Mouse (Mus musculus) CH12.LX (cell line): ENCODE measurements around the gene Csad. TPM values are rescaled to one million over a fixed set of nuclear protein-coding genes. Genes with fewer than 3 reads are reported as not detected.

Source experiments
- DNase-seq: peaks from one replicate; pipeline ENCODE4 v3.0.0-alpha.2; 2013; ENCODE audit errors: extremely low read depth
- H3K27ac ChIP-seq: 2 replicates; pipeline ENCODE4 v1.5.1; 2012; ENCODE audit warnings: low read depth, mild to moderate bottlenecking, control low read depth, moderate library complexity; ENCODE audit not compliant: insufficient read depth
- H3K27me3 ChIP-seq: replicated peaks from 2 replicates; pipeline ENCODE3; 2012; ENCODE audit warnings: inconsistent platforms
- H3K36me3 ChIP-seq, 2 experiments: replicated peaks in 1 of 2; 2 replicates each; pipeline versions ENCODE3 to v1.6.1; 2012; ENCODE audit warnings: inconsistent platforms in 1 of 2, low read length in 1 of 2, mild to moderate bottlenecking in 1 of 2, mixed read lengths in 1 of 2, moderate library complexity in 1 of 2; ENCODE audit not compliant: control insufficient read depth in 1 of 2, insufficient read depth in 1 of 2
- H3K4me1 ChIP-seq, 2 experiments: 2 replicates each; pipeline ENCODE4 v1.6.1; 2012; ENCODE audit warnings: inconsistent platforms in 1 of 2, moderate library complexity in 1 of 2; ENCODE audit not compliant: insufficient read depth in 2 of 2, control insufficient read depth in 1 of 2
- H3K4me2 ChIP-seq: 2 replicates; pipeline ENCODE4 v1.6.1; 2012; ENCODE audit warnings: low read depth, mild to moderate bottlenecking, control low read depth; ENCODE audit not compliant: poor library complexity, insufficient read depth, severe bottlenecking
- H3K4me3 ChIP-seq, 3 experiments: fragments of 150-350 bp in 1 of 3; sonication (generic) in 1 of 3; replicated peaks in 1 of 3; 2 replicates each; pipeline versions ENCODE3 to v1.5.1; 2011 to 2012; ENCODE audit warnings: low read depth in 2 of 3, low read length in 2 of 3, mild to moderate bottlenecking in 2 of 3, moderate library complexity in 2 of 3, control low read depth in 1 of 3, improper control_type of control experiment in 1 of 3, inconsistent platforms in 1 of 3, mixed read lengths in 1 of 3; ENCODE audit not compliant: poor library complexity in 1 of 3
- H3K79me2 ChIP-seq: replicated peaks from 2 replicates; pipeline ENCODE4 v1.6.1; 2012; ENCODE audit warnings: mild to moderate bottlenecking, moderate library complexity; ENCODE audit not compliant: control insufficient read depth, poor library complexity, insufficient read depth, severe bottlenecking; ENCODE audit errors: extremely low read depth
- H3K9ac ChIP-seq: 2 replicates; pipeline ENCODE4 v1.6.1; 2012; ENCODE audit warnings: low read depth, mild to moderate bottlenecking, control low read depth, moderate library complexity; ENCODE audit not compliant: insufficient read depth
- H3K9me3 ChIP-seq: replicated peaks from 2 replicates; pipeline ENCODE3; 2012; ENCODE audit warnings: low read length, inconsistent platforms, mixed read lengths
- CHD1 ChIP-seq: IDR thresholded peaks from 2 replicates; pipeline ENCODE4 v1.6.1; 2012; ENCODE audit warnings: low read depth, low read length, improper control_type of control experiment, inconsistent platforms
- CHD2 ChIP-seq: IDR thresholded peaks from 2 replicates; pipeline ENCODE4 v1.6.1; 2011; ENCODE audit warnings: low read length, improper control_type of control experiment
- E2F4 ChIP-seq: IDR thresholded peaks from 2 replicates; pipeline ENCODE4 v1.6.1; 2011; ENCODE audit warnings: low read depth, low read length, improper control_type of control experiment; ENCODE audit not compliant: insufficient replicate concordance
- ELF1 ChIP-seq: IDR thresholded peaks from 2 replicates; pipeline ENCODE4 v1.6.1; 2014; ENCODE audit warnings: low read depth, mild to moderate bottlenecking, inconsistent platforms, low read length, improper control_type of control experiment
- EP300 ChIP-seq: IDR thresholded peaks from 2 replicates; pipeline ENCODE4 v1.6.1; 2011; ENCODE audit warnings: low read length, improper control_type of control experiment
- ETS1 ChIP-seq: conservative IDR thresholded peaks from 2 replicates; pipeline ENCODE4 v1.6.1; 2012; ENCODE audit warnings: low read depth, mild to moderate bottlenecking, inconsistent platforms, low read length, improper control_type of control experiment, moderate library complexity
- GABPA ChIP-seq: IDR thresholded peaks from 2 replicates; pipeline ENCODE4 v1.6.1; 2012; ENCODE audit warnings: low read depth, low read length, improper control_type of control experiment, inconsistent platforms; ENCODE audit not compliant: insufficient replicate concordance
- HCFC1 ChIP-seq: IDR thresholded peaks from 2 replicates; pipeline ENCODE4 v1.6.1; 2012; ENCODE audit warnings: low read depth, mild to moderate bottlenecking, inconsistent platforms, low read length, improper control_type of control experiment
- JUN ChIP-seq: IDR thresholded peaks from 2 replicates; pipeline ENCODE4 v1.6.1; 2011; ENCODE audit warnings: low read depth, mild to moderate bottlenecking, low read length, improper control_type of control experiment, moderate library complexity; ENCODE audit not compliant: insufficient read depth
- JUND ChIP-seq: conservative IDR thresholded peaks from 2 replicates; pipeline ENCODE4 v1.6.1; 2011; ENCODE audit warnings: low read depth, low read length, improper control_type of control experiment
- MAFK ChIP-seq: IDR thresholded peaks from 2 replicates; pipeline ENCODE4 v1.6.1; 2011; ENCODE audit warnings: low read length, improper control_type of control experiment; ENCODE audit not compliant: insufficient replicate concordance
- MAZ ChIP-seq: IDR thresholded peaks from 2 replicates; pipeline ENCODE4 v1.6.1; 2012; ENCODE audit warnings: low read depth, mild to moderate bottlenecking, inconsistent platforms, low read length, improper control_type of control experiment, moderate library complexity
- MEF2A ChIP-seq: IDR thresholded peaks from 2 replicates; pipeline ENCODE4 v1.6.1; 2014; ENCODE audit warnings: low read depth, mild to moderate bottlenecking, inconsistent platforms, low read length, improper control_type of control experiment, borderline replicate concordance
- POLR2A ChIP-seq: IDR thresholded peaks from 2 replicates; pipeline ENCODE4 v1.6.1; 2011; ENCODE audit warnings: low read depth, mild to moderate bottlenecking, improper control_type of control experiment, low read length
- POLR2AphosphoS2 ChIP-seq: IDR thresholded peaks from 2 replicates; pipeline ENCODE4 v1.6.1; 2011; ENCODE audit warnings: low read depth, low read length, improper control_type of control experiment
- TBP ChIP-seq: conservative IDR thresholded peaks from 2 replicates; pipeline ENCODE4 v1.6.1; 2011; ENCODE audit warnings: low read depth, low read length, improper control_type of control experiment
- TCF12 ChIP-seq: IDR thresholded peaks from 2 replicates; pipeline ENCODE4 v1.6.1; 2014; ENCODE audit warnings: low read depth, mild to moderate bottlenecking, inconsistent platforms, low read length, improper control_type of control experiment
- ZNF384 ChIP-seq: IDR thresholded peaks from 2 replicates; pipeline ENCODE4 v1.6.1; 2012; ENCODE audit warnings: low read depth, low read length, improper control_type of control experiment, inconsistent platforms
- dilution Hi-C: fragments of 300-500 bp; cut with MboI; formaldehyde crosslinking; loops from 2 replicates; pipeline ENCODE4 v1.14.3; 2020; ENCODE audit warnings: low sequenced_read_pairs; ENCODE audit not compliant: extremely low pct_unique_long_range_greater_than_20kb, extremely low pct_ligation_motif_present
- in situ Hi-C: fragments of 300-500 bp; cut with MboI; formaldehyde crosslinking; loops from 3 replicates; pipeline ENCODE4 v1.14.3; 2019; ENCODE audit warnings: low sequenced_read_pairs, low pct_ligation_motif_present, low pct_unique_long_range_greater_than_20kb, mixed read lengths
- polyA plus RNA-seq: library from polyadenylated mRNA; unstranded; fragments of >175 nt; gene quantifications from 2 replicates; pipeline ENCODE4 v1.2.1, GENCODE M21; 2012; ENCODE audit warnings: low read depth; ENCODE audit not compliant: insufficient read length
- total RNA-seq, 2 experiments: library from RNA; depleted of rRNA; stranded (reverse); fragments of 300-350 nt in 1 of 2; fragments of >200 nt in 1 of 2; gene quantifications; 2 replicates each; pipeline ENCODE4 v1.2.3; 2012 to 2014

The Csad gene
- total and polyA plus RNA-seq, 3 experiments = 3.7 to 4.7 (median 3.8) TPM

GRCm38 (mm10) chr15:102144274-102144711 is 60.2 kb downstream of the Csad start, which contains the start of gene Igfbp6:
Igfbp6 (plus strand) TSS chr15:102144362.
- H3K4me3 ChIP-seq = no peak within 1 kb of the TSS
- H3K4me2 ChIP-seq = no peak within 1 kb of the TSS
- no peak for TF ChIP-seq TCF12
- TF ChIP-seq HCFC1 = no peak
- no peak for TF ChIP-seq ELF1
- TF ChIP-seq MAZ = no peak
- no peak for TF ChIP-seq POLR2A
- TF ChIP-seq EP300 = no peak
- TF ChIP-seq CHD1 = no peak
- no peak for TF ChIP-seq POLR2AphosphoS2
- TF ChIP-seq MEF2A = no peak
- no peak for TF ChIP-seq TBP
- TF ChIP-seq E2F4 = no peak
- no peak for TF ChIP-seq JUN
- no peak for TF ChIP-seq ZNF384
- TF ChIP-seq GABPA = no peak
- TF ChIP-seq JUND = no peak
- peaks cover 7 to 24% of the 10 kb centered on the region in 2 experiments for H3K4me1 ChIP-seq
- H3K9me3 ChIP-seq = no peaks in the 10 kb centered on the region
- DNase-seq = no peak
- in situ Hi-C loops = no loop called here
- no peak within 1 kb of the TSS for H3K27ac ChIP-seq
- H3K36me3 ChIP-seq = no peaks in the 10 kb centered on the region
- H3K79me2 ChIP-seq = no peaks in the 10 kb centered on the region
- dilution Hi-C loops = no loop called here
- H3K27me3 ChIP-seq = peaks cover 39% of the 10 kb centered on the region
- no peak within 1 kb of the TSS for H3K9ac ChIP-seq

- Histone ChIP-seq H3K4me3 (no peak overlapping the region), H3K9me3 (no peaks in the 10 kb centered on the region), H3K27ac (no peak overlapping the region), H3K27me3 (peaks cover 47% of the 10 kb centered on the region), H3K79me2 (no peaks in the 10 kb centered on the region), H3K9ac (no peak overlapping the region), H3K4me1 (peaks cover 3 to 13% of the 10 kb centered on the region in 2 experiments; a peak in 3 of 4 replicates), H3K36me3 (no peaks in the 10 kb centered on the region), H3K4me2 (no peak overlapping the region)
- DNase-seq = no peak
- dilution Hi-C loops = no loop called here
- no peak for TF ChIP-seq GABPA
- TF ChIP-seq ETS1 = no peak
- no peak for TF ChIP-seq MAFK
- TF ChIP-seq MEF2A = no peak
- TF ChIP-seq E2F4 = no peak
- TF ChIP-seq CHD2 = no peak
- no peak for TF ChIP-seq JUND
- no peak for TF ChIP-seq TBP
- in situ Hi-C loops = no loop called here
Measured at GRCm38 (mm10) chr15:102142914-102143912, 61.3 kb downstream of the Csad start.
